Mouse (Mus musculus) heart, adult 2 months (tissue): Measurements from ENCODE around the gene Fnip1.

ENCODE experiments used
- CTCF ChIP-seq: fragments of 200-600 bp; IDR thresholded peaks from 2 replicates; pipeline ENCODE4 v1.8.1; 2022; ENCODE audit warnings: antibody characterized with exemption, mild to moderate bottlenecking, moderate library complexity
- POLR2A ChIP-seq: fragments of 200-500 bp; IDR thresholded peaks from 2 replicates; pipeline ENCODE4 v1.6.1; 2011; ENCODE audit warnings: mild to moderate bottlenecking, low read depth, low read length, control low read depth; ENCODE audit not compliant: insufficient read depth

- TF ChIP-seq CTCF (no peak), POLR2A (no peak)
These were observed 75.6 kb downstream of the Fnip1 start for GRCm38 (mm10) chr11:54513584-54513983.
